Mouse (Mus musculus): ENCODE data around the gene Dlg5. TPM values are rescaled to one million over a fixed set of nuclear protein-coding genes. Genes with fewer than 3 reads are reported as not detected.

Dlg5 gene
- polyA plus RNA-seq, 1 experiment from 2014 or later = 6.0 TPM

DNA sequence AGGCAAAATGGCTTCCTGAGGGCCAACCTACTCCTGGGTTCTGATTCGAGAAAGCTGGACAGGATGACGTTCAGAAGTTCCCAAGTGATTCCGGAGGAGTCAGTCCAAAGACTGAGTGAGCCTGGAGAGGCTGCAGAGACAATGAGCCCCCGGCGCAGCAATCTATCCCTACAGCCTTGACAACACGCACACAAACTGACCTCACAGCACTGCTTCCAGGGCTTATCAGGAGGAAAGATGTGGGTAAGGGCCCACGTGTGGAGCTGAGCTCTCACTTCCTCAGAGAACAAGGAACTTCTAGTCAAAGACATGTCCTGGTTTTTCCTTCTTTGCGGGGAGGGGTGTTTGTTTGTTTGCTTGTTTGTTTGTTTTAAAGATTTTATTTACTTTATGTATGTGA, 18.7 kb downstream of the Dlg5 start:
- Histone ChIP-seq H3K27ac (ENCODE audit: low read length) (no peak overlapping the region), H3K4me2 (replicated peaks; ENCODE audit: low read depth, low read length) (no peak overlapping the region), H3K4me3 (ENCODE audit: low read depth, low read length) (no peak overlapping the region), H3K27me3 (replicated peaks; ENCODE audit: insufficient read depth, low read length) (no peaks in the 10 kb centered on the region), H3K9me3 (ENCODE audit: low read length) (no peaks in the 10 kb centered on the region), H3K36me3 (ENCODE audit: insufficient read depth, low read length) (no peaks in the 10 kb centered on the region), H3K4me1 (ENCODE audit: insufficient read depth, low read depth, low read length) (peaks cover 5% of the 10 kb centered on the region; the same call in 1 of the 2 replicates), H3K9ac (replicated peaks; ENCODE audit: low read depth) (no peak overlapping the region)
- 72% methylated on average over 8 of the region's 8 CpGs for WGBS
- ATAC-seq = no peak
- DNase-seq (ENCODE audit: low spot score) = no peak
- no peak for TF ChIP-seq EP300 (IDR thresholded peaks at IDR 0.05)
- no peak for TF ChIP-seq CTCF (IDR thresholded peaks at IDR 0.05)

DNA sequence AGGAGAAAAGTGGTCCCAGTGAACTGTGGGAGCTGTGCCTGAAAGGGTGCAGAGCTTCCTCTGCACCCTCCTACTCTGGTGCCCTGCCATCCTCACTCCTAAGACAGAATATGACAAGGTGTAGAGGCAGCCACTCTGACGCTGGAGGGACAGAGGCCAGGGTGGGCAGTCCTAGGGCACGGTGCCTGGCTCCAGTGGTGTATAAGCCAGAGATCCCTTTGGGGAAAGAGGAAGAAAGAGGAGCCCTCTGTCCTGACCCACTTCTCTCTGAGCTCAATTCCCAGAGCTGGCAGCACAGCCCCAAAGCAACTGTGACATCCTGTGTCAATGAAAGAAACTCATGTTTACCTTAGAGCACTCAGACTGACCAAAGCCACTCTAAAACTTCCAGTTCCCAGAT, 19.4 kb downstream of the Dlg5 start:
- H3K27ac ChIP-seq (ENCODE audit: low read length) = no peak overlapping the region
- no peak overlapping the region for H3K4me3 ChIP-seq (ENCODE audit: low read depth, low read length)
- TF ChIP-seq EP300 (IDR thresholded peaks at IDR 0.05) = no peak
- ATAC-seq (peak; percentile 63), DNase-seq (ENCODE audit: low spot score) (peak; percentile 37)
- H3K36me3 ChIP-seq (ENCODE audit: insufficient read depth, low read length) = no peaks in the 10 kb centered on the region
- WGBS = 62% methylated on average over 2 of the region's 2 CpGs
- H3K9ac ChIP-seq (replicated peaks; ENCODE audit: low read depth) = no peak overlapping the region
- H3K9me3 ChIP-seq (ENCODE audit: low read length) = no peaks in the 10 kb centered on the region
- peaks cover 5% of the 10 kb centered on the region; the same call in 1 of the 2 replicates for H3K4me1 ChIP-seq (ENCODE audit: insufficient read depth, low read depth, low read length)
- no peak overlapping the region for H3K4me2 ChIP-seq (replicated peaks; ENCODE audit: low read depth, low read length)
- no peaks in the 10 kb centered on the region for H3K27me3 ChIP-seq (replicated peaks; ENCODE audit: insufficient read depth, low read length)

DNA sequence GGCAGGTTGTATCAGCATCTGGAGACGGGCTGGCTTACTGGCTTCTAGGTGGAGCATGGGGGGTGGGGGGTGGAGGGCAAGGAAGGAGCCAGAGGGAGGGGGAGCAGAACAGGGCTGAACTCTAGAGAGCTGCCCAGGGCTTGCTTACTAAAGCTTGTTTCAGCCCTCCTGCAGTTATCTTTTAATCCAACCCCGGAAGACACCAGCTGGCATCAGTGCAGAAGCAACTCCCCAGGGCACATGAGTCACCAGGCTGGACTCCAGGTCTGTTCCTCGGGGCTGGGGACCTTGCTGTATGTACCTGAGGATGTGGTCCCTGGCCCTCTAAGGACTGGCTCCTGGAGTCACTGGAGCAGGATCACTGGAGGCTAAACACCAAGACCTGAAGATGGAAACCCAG, 23.0 kb downstream of the Dlg5 start:
- no peak overlapping the region for H3K4me3 ChIP-seq (ENCODE audit: low read depth, low read length)
- H3K9ac ChIP-seq (replicated peaks; ENCODE audit: low read depth) = no peak overlapping the region
- DNase-seq (ENCODE audit: low spot score) (no peak), ATAC-seq (no peak)
- H3K9me3 ChIP-seq (ENCODE audit: low read length) = no peaks in the 10 kb centered on the region
- TF ChIP-seq EP300 (IDR thresholded peaks at IDR 0.05) = no peak
- TF ChIP-seq CTCF (IDR thresholded peaks at IDR 0.05) = no peak
- H3K27ac ChIP-seq (ENCODE audit: low read length) = no peak overlapping the region
- 41% methylated on average over 3 of the region's 3 CpGs for WGBS
- H3K36me3 ChIP-seq (ENCODE audit: insufficient read depth, low read length) = no peaks in the 10 kb centered on the region
- no peak overlapping the region for H3K4me2 ChIP-seq (replicated peaks; ENCODE audit: low read depth, low read length)
- H3K27me3 ChIP-seq (replicated peaks; ENCODE audit: insufficient read depth, low read length) = no peaks in the 10 kb centered on the region
- peaks cover 3% of the 10 kb centered on the region; the same call in 1 of the 2 replicates for H3K4me1 ChIP-seq (ENCODE audit: insufficient read depth, low read depth, low read length)

DNA sequence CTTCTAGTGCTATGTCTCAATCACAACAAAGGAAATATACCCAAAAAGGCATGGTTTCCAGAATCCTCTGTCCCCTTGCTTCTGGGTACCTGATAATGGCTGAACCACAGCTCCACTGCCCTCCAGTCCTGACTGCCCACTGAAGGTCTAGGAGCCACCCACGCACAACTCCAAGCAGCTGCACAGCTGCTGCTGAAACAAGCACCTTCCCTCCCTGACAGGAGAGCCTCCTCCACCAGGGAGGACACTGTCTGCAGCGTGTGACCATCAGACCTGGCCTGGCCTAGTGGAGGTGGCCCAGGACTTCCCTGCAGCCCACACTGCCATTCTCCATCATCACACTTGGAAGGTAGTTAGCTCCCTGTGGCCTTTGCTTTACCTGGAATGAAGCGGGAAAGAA, 23.4 kb downstream of the Dlg5 start:
- whole genome bisulfite sequencing = 92% methylated on average over 3 of the region's 3 CpGs

DNA sequence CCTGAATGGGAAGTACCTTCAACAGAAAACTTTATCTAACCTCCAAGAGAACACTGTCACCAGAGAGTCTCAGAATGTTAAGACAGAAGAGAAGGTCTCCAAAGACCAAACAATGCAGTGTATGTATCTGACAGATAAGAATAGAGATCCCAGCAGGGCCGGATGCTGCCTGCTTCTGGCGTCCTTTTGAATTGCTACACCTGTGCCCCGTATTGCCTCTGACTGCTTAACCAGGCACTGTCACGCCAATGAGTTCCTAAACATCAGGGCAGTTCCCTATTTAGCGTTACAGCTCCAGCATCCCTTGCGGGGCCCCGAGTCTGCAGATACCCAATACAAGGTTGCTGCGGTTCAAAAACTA, 28.4 kb downstream of the Dlg5 start:
- DNase-seq (ENCODE audit: low spot score) (no peak), ATAC-seq (no peak)
- no peaks in the 10 kb centered on the region for H3K36me3 ChIP-seq (ENCODE audit: insufficient read depth, low read length)
- H3K9ac ChIP-seq (replicated peaks; ENCODE audit: low read depth) = no peak overlapping the region
- no peak overlapping the region for H3K27ac ChIP-seq (ENCODE audit: low read length)
- H3K4me2 ChIP-seq (replicated peaks; ENCODE audit: low read depth, low read length) = no peak overlapping the region
- no peaks in the 10 kb centered on the region for H3K9me3 ChIP-seq (ENCODE audit: low read length)
- WGBS = 47% methylated on average over 8 of the region's 8 CpGs
- no peak overlapping the region for H3K4me3 ChIP-seq (ENCODE audit: low read depth, low read length)
- no peak for TF ChIP-seq EP300 (IDR thresholded peaks at IDR 0.05)
- no peak for TF ChIP-seq CTCF (IDR thresholded peaks at IDR 0.05)
- peaks cover 16% of the 10 kb centered on the region; the same call in 1 of the 2 replicates for H3K4me1 ChIP-seq (ENCODE audit: insufficient read depth, low read depth, low read length)
- no peaks in the 10 kb centered on the region for H3K27me3 ChIP-seq (replicated peaks; ENCODE audit: insufficient read depth, low read length)

More for the DNA sequence above, 23.4 kb downstream of the Dlg5 start:
- H3K27ac ChIP-seq (ENCODE audit: low read length) = no peak overlapping the region
- TF ChIP-seq CTCF (IDR thresholded peaks at IDR 0.05) = no peak
- TF ChIP-seq EP300 (IDR thresholded peaks at IDR 0.05) = no peak
- H3K27me3 ChIP-seq (replicated peaks; ENCODE audit: insufficient read depth, low read length) = no peaks in the 10 kb centered on the region
- H3K4me3 ChIP-seq (ENCODE audit: low read depth, low read length) = no peak overlapping the region
- no peak for DNase-seq (ENCODE audit: low spot score)
- no peak overlapping the region for H3K9ac ChIP-seq (replicated peaks; ENCODE audit: low read depth)
- ATAC-seq = no peak
- no peak overlapping the region for H3K4me2 ChIP-seq (replicated peaks; ENCODE audit: low read depth, low read length)
- H3K4me1 ChIP-seq (ENCODE audit: insufficient read depth, low read depth, low read length) = peaks cover 3% of the 10 kb centered on the region; the same call in 1 of the 2 replicates
- H3K9me3 ChIP-seq (ENCODE audit: low read length) = no peaks in the 10 kb centered on the region
- no peaks in the 10 kb centered on the region for H3K36me3 ChIP-seq (ENCODE audit: insufficient read depth, low read length)

- Histone ChIP-seq H3K9ac (replicated peaks; ENCODE audit: low read depth) (no peak overlapping the region), H3K9me3 (ENCODE audit: low read length) (no peaks in the 10 kb centered on the region), H3K27ac (ENCODE audit: low read length) (no peak overlapping the region), H3K4me3 (ENCODE audit: low read depth, low read length) (no peak overlapping the region), H3K27me3 (replicated peaks; ENCODE audit: insufficient read depth, low read length) (no peaks in the 10 kb centered on the region), H3K4me2 (replicated peaks; ENCODE audit: low read depth, low read length) (no peak overlapping the region), H3K36me3 (ENCODE audit: insufficient read depth, low read length) (no peaks in the 10 kb centered on the region), H3K4me1 (ENCODE audit: insufficient read depth, low read depth, low read length) (peaks cover 16% of the 10 kb centered on the region; the same call in 1 of the 2 replicates)
- no peak; the same call in 1 of the 2 replicates for ATAC-seq
- TF ChIP-seq CTCF (IDR thresholded peaks at IDR 0.05) (no peak), EP300 (IDR thresholded peaks at IDR 0.05) (no peak)
- DNase-seq (ENCODE audit: low spot score) = no peak
- 45% methylated on average over 11 of the region's 11 CpGs for WGBS
These were observed 28.9 kb downstream of the Dlg5 start for GRCm38 (mm10) chr14:24216678-24217361.
